Mouse (Mus musculus) testis, postnatal 10 days (tissue): ENCODE data around the gene Ppm1b.

ENCODE experiments used
- DNase-seq: peaks from one replicate; pipeline ENCODE4 v3.0.0; 2021; ENCODE audit warnings: low spot score

Ppm1b gene

GRCm38 (mm10) chr17:85072383-85072782 is 115.8 kb downstream of the Ppm1b start:
- no peak for DNase-seq

- DNase-seq, result no peak
These were observed 116.7 kb downstream of the Ppm1b start for GRCm38 (mm10) chr17:85073214-85073613.
